Mouse (Mus musculus) embryonic fibroblast, embryonic 13.5 days (primary cell): ENCODE results near the gene Cpa5.

Experiments
- CTCF ChIP-seq: IDR thresholded peaks from 2 replicates; pipeline ENCODE4 v1.5.1; 2011; ENCODE audit warnings: mild to moderate bottlenecking, control low read depth, low read length, moderate library complexity, borderline replicate concordance; ENCODE audit not compliant: insufficient read depth
- POLR2A ChIP-seq: IDR thresholded peaks from 2 replicates; pipeline ENCODE4 v1.6.1; 2011; ENCODE audit warnings: low read depth, mild to moderate bottlenecking, control low read depth, low read length, moderate library complexity

DNA sequence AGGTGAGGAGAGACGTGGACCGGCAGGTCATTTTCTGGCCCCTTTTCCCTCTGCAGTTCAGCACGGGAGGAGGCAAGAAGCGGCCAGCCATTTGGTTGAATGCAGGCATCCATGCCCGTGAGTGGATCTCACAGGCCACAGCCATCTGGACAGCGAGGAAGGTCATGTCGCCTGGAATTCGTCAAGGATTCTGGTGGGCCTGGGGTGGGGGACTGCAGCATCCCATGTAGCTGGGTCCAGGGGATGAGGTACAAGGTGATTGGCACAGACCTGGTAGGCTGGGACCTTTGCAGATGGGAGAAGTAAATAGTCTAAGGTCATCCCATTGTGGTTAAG lies 30.0 kb upstream of the Cpa5 start:
- TF ChIP-seq CTCF (no peak), POLR2A (no peak)
